Mouse (Mus musculus) yolk sac, embryonic 10.5 days (tissue): ENCODE measurements around the gene Acox2.
"Not testable (repeated sequence)": the region's sequence is repeated elsewhere in the genome, so short reads cannot be mapped to it uniquely, and the experiment has no call there.

Source experiments
- DNase-seq: peaks from one replicate; pipeline ENCODE4 v3.0.0-alpha.2; 2017; ENCODE audit warnings: low spot score

The Acox2 gene

DNA sequence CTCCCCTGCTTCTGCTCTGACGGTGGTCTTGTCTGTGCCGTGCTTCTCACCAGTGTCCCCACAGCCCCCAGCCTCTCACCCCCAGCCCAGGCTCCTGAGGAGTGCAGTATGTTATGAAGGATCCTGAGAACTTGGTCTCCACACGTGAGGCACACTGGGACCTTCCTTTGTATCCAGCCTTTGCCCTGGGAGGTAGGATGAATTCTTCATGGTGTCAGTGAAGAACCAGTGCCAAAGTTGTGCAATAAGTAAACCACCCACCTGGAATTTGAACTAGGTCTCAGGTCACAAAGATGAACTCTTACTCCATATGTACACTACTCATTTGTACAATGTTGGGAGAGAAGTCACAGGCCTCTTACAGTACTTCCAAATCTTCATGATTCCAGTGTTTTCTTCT is at the start of gene Acox2:
TSS of gene Acox2 (minus strand) at position 188 of the 400 bp plus-strand sequence.
- DNase-seq = peak; percentile 53

DNA sequence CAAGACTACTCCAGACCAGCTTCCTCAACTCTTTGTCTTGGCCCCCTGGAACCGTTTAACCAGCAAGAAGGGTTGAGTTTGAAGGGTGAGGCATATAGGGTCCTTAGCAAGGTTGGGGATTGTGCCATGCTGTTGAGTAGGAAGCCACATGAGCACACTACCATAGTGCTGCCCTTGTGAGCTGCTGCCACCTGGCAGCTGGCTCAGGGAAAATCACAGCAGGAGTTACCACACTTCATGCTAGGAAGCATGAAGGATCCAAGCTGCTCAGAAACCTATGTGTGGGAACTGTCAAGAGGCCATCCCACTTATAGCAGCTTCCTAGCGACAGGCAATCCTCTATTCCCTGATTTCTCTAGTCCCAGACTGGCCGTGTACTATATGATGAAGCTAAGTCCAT is 49.5 kb upstream of the Acox2 start:
- no peak for DNase-seq

DNA sequence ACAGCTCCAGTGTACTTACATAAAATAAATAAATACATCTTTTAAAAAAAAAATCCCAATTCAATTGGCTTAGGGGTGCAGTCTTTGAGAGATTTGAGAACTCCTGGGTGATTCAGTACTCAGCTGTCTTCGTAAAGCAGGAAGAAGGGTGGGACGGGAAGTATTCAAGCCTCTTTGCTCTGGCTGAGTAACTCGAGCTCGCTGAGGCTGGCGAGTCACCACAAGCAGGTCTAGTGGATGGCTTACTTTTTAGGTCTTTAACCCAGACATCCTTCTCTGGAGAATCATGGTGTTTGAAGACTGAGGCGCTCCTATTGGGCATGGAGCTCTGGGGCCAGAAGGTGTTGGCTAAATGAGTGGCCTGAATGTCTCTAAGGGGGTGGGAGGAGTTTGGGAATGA is 47.7 kb upstream of the Acox2 start:
- DNase-seq = no peak

DNA sequence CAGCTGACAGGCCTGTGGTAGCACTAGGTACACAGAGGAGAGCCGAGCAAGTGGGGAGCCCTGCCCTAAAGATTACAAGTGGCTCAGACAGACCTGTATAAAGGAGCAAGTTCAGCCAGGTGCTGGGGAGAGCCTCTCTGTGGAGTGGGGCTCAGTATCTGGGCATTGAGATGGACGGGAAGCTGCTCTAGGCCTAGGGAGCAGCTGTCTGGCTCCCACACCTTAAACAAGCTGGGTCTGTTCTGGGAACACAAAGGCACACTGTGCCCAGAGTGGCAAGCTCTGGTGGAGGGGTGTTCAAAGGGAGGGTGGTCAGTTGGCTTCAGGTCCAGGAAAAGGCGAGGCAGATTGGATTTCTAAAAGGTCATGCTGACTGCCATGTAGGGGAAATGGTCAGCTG is 45.9 kb upstream of the Acox2 start:
- no peak for DNase-seq

DNA sequence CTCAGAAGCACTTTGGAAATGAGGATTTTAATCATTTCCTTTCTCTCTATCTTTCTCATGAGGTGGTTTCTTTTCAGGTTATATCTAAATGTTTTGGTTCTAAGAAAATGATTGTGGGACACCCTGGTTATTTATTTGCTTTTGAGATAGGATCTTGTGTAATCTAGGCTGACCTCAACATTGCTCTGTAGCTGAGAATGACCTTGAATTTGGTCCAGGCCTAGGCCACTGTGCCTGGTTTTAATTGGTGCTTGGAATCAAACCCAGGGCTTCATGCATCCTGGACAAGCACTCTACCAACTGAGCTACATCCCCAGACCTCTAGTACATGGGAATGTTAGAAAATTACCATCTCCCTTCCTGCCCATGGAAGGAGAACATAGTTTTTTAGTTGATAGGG is 44.9 kb upstream of the Acox2 start:
- DNase-seq = no peak

DNA sequence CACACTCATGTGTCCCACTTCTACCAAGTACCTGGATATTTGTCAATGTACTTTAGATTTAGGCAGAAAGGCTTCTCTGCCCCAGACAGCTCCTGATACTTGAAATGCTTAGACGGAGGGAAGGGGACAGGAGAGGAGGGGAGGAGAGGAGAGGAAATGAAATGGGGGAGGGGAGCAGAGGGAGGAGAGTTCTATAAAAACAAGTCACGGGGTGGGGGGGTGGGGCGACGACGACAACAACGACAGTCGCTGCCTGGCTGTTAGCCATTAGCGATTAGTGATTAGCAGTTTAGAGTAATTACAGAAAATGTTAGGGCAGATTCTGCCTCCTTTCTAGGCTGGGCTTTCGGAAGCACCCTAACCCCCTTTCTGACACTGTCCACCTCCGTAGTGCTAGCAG is 43.5 kb upstream of the Acox2 start:
- no peak for DNase-seq

DNA sequence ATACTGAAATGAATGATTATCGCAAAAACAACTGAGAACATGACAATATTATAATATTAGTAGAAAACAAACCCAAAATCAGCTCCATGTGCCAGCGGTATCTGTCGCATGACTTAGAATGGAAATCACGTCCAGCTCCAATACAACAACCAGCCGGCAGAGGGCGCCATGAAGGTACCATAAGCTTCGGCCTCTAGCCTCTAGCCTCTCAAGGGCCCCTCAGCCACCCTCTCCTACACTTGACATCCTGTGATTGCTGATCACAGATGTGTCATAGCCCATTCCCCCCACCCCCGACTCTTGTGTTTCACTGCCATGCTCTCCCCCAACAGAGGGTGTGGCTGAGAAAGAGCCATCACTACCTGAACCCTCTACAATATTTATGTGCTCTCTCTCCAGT is 41.1 kb upstream of the Acox2 start:
- no peak for DNase-seq

DNA sequence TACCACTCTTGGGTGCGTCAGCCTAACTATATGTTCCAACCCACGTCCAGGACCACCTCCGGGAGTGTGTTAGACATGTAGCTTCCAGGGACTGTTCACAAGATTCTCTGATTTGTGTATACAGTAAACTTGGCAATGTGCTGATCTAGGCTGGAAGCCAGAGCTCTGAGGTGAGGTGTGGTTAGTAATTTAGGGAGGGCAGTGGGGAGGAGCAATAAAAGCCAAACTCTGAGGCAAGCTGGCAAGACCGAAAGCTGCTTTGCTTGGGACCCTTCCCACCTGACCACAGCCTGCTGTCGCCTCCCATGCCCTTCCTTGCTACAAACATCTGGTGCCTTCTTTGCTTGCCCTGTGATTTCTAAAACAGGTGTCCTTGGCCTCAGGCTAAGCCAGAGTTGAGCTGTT is 38.7 kb upstream of the Acox2 start:
- DNase-seq = no peak

DNA sequence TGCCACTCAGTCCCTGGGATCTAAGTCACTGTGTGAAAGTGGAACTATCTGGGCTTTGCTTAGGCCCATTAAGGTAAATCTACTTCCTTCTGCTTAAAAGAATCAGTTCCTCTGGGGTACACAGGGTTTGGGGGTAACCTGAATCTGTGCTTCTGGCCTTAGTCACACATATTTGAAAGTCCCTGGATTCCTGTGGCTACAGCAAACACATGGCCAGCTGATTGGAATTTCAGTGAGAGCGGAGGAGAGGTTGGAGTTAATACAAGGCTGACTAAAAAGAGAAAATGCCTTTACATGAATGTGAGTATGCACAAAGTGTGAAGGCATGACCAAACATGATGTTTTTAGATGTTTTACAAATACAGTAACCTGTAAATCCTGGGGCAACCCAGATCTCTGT is 35.1 kb upstream of the Acox2 start:
- DNase-seq = no peak

DNA sequence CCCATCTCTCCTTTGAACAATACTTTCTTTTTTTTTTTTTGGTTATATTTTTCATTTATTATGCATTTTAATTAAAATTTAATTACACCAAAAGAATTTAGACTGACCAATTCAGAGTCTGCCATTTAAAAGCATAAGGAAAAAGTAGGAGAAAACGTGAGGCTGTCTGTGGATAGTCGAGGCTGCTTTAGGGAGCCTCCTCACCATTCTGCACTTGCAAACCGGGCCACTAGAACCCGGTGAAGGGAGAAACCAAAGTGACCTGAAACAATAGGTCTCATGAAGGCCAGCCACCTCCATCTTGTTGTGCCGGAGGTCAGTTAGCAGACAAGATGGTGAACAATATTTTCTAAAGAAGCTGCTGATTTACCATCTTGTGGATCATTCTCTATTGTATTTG is 27.4 kb upstream of the Acox2 start:
- peak; percentile 24 for DNase-seq

DNA sequence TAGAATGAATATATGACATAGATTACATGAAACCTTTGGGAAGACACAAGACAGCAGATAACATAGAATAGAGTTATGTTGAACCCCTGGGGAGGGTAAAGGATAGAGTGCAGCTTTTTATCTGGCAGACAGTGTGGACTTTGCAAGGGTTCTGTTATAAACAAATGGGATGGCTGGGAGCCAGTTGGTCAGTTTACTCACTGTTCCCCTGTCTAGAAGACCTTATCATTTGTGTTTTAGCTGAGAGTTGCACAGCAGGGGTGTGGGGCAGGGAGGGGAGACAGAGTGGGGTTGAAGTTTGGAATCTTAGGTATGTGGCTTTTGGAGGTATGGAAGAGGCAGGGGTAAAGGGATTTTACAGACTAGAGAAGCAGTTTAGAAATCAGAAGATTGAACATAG is 24.6 kb upstream of the Acox2 start:
- DNase-seq = peak; percentile 55

DNA sequence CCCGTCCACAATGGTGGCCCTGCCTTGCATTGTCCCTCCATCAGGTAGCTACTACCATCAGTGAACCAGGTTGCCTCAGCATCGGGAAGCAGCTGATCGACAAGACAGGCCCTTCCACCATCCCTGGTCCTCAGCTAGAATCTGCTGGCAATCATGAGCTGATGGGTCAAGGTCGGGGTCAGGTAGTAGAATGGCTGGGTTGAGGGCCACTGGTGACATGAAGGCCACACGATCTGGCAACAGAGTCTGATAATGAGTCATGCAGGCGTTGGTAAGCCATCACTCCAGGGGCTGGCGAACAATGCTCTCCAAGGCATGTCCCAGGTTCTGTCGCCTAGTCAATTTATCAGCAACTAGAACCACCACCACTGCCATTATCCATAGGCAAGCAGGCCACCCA is 12.1 kb upstream of the Acox2 start:
- DNase-seq = not testable (repeated sequence)

DNA sequence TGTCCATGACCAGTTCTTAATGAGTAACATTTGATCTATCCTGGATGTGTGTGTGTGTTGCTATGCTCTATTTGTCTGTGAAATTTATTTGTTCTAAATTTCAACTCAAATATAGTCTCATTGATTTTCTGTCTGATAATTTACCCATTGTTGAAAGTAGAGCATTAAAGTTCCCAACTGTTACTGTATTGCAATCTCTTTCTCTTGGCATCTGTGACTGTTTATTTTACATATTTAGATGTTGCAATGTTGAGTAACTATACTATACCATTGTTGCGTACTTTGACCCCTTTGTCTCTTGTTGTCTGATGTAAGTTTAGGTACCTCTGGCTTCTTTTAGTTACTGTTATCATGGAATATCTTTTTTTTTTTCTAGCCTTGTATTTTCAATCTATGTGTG is 5.2 kb upstream of the Acox2 start:
- no peak for DNase-seq

DNA sequence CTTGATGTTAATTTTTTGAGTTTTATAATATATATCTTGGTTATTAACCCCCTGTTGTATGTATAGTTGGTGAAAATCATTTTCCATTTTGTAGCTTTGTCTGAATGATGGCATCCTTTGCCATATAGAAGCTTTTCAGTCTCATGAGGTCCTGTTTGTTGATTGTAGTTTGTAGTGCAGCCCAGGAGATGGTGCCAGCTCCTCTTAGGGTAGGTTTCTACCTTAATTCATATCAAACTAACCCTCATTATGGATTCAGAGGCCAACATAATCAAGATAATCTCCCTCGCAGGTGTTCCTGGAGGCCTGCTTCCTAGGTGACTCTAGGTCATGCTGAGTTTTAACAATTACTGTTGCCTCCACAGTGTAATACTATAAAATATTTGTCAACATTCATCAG is 3.1 kb upstream of the Acox2 start:
- DNase-seq = no peak

DNA sequence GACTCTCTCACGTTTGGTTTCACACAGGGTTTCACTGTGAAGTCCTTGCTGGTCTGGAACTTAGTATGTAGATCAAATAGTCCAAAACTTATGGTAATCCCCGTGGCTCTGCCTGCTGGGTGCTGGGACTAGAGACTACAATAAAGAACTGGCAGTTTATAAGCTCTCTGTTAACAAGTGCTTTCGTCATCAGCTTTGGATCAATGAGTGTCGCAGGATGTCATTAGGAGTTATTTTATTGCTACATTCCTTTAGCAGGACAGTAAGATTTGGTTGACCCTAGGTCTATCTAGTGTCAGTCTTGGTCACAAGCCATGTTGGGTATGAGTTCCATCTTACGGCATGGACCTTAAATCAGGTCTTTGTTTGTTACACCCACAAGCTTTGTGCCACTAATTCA is 1.1 kb upstream of the Acox2 start:
- no peak for DNase-seq

DNA sequence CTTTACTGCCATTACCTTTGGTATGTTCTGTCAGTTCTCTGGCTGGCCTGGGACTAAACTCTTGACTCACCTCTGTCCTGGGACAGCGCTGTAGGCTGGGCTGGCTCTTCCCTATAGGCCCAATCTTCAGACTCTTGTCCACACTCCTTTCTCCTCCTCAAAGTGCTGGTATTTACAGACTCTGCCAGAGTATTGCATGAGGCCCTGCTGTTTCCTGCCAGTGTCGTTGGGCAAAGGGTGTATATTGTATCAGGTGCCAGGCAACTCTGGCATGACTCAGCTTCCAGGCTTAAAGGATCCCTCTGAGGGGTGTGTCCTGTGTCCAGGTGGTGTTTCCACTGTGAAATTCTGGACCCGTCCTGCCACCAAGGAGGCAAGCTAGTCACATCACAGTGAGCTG is 401 bp downstream of the Acox2 start:
- DNase-seq = no peak

DNA sequence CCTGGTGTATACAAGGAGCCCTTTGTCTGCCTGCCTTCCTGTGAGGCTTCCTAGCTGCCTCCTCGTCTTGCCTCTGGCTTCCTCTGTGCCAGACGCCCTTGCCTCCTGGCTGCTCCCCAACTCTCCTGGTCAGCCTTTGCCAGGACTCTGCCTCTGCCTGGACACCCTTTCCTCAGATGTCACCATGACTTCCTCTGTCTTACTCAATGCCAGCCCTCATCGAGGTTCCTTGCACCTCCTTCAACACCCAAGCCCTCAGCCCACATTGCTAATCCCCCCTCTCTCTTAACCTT is 872 bp downstream of the Acox2 start:
- DNase-seq = no peak

DNA sequence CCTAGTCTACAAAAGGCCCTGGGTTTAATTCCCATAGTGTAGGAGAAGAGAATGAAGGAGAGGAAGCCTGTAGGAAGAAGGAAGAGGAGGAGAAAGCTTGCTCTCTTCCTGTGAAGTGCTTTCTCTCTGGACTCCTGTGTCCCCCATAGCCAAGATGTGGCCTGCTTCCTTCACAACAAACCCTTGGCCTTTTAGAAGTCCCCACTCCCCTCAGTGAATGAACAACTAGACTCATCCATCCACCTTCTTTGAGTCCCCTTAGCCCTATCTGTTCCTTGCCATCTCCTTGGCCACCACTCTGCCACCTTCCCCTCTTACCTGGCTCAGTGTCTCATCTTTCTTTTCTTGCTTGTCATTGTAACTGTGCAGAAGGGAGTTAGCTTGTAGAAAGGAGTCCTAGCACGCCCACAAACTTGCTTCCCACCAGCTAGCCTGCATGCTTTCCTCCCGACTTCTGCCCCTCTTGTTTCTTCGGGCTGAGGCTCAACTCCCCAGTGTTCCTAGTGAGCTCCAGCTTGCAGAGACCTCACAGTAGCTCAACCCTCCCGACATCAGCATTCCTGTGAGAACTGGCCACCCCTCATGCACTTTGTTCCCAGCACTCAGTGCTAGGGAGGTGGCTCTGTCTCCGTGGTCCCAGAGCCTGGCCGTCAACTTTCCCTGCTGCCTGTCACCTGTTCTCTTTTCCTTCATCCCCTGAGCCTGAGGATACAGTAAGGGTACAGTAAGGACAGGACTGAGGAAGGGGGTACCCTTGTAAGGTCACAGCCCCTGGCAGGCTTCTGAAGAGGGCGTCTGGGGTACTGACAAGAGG is 1.4 kb downstream of the Acox2 start:
- peak; percentile 65 for DNase-seq

DNA sequence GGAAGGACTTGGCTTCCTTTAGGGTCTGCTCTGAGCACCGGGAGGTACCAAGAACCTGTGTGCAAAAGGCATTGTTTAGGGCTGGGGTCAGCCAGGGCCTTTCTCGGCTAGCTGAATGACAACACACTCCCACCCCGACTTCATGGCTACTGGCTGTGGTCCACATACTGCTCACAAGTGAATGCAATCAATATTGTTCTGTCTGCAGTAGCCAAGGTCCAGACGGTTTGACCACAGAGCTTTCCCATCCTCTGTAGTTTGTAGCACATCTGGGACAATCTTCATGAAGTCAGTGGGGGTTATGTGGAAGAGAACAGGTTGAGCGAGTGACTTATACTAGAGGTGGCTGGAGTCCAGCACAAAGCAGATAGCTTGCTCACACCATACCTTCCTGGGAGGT is 2.3 kb downstream of the Acox2 start:
- no peak for DNase-seq

DNA sequence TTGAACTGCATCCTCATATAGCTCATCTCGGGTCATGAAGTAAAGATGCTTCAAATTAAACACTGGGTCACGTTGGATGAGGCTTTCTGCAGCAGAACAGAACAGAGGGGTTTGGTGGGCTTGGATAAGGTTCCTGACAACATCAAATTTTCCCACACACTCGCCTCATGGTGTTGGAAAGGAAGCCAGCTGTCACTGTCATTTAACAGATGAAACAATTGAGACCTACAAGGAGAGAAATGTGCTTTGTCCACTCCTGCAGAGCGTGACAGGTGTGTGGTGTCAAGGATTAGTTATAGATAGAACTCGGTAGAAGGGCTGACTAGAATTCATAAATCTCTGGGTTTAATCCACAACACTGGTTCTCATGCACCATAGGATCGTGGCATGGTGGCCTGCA is 3.1 kb downstream of the Acox2 start:
- DNase-seq = no peak

DNA sequence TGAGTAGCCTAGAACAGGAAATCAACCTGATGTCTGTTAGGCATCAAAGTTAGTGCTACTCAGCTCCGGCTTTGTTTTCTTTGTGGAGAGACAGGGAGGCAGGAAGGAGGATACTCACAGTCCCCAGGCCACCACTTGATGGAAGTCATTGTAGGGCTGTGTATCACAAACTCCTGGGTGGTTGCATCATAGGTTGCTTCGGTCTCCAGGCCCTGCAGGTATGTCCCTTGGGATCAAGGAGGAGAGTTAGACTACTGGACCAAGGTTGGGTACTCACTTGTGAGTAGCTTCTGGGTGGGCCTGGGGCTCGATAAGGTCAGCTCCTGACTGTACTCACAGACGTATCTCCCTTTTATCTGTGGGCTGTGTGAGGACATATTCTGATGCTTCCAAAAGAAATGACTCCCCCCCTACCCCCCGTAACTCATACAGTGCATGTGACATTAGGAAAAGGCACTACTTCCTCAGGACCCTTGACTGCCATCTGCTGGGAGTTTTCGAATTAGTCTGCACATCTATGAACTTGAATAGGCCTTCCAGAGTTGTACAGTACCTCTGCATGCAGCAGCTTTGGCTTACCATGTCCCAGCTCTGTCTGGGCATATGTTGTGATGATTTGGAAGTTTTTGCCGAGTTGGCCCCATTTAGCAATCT is 4.0 kb downstream of the Acox2 start:
- peak; percentile 22 for DNase-seq

DNA sequence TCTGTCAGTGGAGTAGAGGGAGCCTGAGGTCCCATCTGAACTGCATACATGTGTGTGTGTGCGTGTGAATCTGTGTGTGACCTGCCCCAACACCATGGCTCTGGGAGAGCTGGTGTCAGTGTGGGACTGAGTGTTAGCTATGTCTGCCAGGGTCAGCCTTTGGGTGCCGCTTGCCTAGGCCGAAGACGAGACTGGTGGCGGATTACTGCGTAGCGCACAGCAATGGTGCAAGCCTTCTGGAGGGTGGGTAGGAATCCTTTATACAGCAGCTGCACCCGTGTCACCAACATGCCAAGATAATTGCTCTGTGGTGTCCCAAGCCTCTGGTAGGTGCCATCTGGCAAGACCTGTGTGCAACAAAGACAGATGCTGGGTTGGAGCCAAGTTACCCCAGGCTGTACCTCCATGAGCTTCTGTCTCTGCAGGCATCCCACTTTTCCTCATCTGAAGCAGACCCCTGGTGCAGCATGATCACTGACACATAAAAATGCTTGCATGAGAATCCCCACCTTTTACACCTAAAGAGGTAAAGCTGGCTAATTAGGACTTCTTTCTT is 7.7 kb downstream of the Acox2 start:
- DNase-seq = no peak

DNA sequence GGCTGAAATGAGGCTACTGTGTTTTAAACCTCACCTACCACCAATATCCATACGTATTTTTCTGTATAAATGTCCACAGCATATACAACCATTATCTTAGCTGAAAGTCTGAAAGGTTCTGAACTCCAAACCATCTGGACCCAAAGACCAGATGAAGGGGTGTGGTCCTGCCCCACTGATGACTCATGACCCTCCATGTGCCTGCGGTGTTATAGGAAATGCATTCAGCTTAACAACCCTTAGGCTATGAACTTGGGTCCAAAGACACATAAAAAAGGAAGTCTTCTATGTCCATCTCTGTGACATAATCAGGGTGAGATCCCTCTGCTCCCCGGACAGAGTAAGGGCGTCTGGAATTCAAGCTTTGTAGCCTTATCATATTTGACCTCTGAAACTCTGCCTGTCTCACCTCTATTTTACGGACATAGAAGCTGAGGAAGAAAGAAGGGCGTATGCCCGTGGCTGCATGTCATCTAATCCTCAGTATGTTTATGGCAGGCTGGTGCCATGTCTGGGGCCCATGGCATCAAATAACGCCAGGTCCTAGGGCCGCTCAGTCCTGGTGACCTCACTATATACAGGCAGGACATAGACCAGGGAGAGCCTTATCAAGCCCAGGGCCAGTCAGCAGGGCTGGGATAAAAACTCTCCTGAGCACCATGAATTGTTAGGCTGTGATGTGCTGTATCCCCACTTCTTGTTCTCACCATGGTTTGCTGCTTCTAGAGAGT is 8.8 kb downstream of the Acox2 start:
- DNase-seq = no peak
